Mouse (Mus musculus): ENCODE measurements around the gene Smpd2. TPM values are rescaled to one million over a fixed set of nuclear protein-coding genes. Genes with fewer than 3 reads are reported as not detected.

The Smpd2 gene
- polyA plus RNA-seq, 1 experiment: 41.5 TPM

- no peak for TF ChIP-seq CTCF (IDR thresholded peaks at IDR 0.05; ENCODE audit: borderline replicate concordance, extremely low read depth, insufficient read depth, insufficient read length)
- peak; percentile 96 for TF ChIP-seq POLR2A (IDR thresholded peaks at IDR 0.05; ENCODE audit: borderline replicate concordance, extremely low read depth, insufficient read depth, insufficient read length, poor library complexity, severe bottlenecking)
- DNase-seq (ENCODE audit: low read depth): peak; percentile 98
These were observed 28.9 kb upstream of the Smpd2 start, which contains the start of gene Cd164 for GRCm38 (mm10) chr10:41518981-41519618. TSS of gene Cd164 (plus strand) at chr10:41519414.

DNA sequence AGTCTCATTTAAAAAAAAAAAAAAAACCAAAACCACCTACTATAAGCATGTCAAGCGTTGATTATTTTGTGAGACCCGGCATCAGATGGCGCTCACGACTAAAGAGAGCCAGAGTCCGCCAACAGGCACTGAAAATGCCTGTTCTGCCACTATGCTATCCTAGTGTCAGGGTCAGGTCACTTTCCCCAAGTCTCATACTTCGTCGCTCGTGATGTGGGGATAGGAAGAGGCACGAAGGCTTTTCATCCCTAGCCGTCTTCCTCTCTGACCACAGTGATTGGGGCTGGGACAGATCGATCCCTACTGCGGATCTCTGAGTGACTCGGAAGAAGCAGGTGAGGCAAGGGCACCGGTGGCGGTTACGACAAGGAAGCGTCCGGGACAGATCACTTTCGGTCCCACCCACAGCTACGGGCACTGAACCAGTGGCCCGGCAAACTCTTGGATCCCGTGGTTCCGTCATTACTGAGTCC is 28.4 kb upstream of the Smpd2 start:
- DNase-seq (ENCODE audit: low read depth): peak; percentile 89
- peak; percentile 57; the same call in 1 of the 2 replicates for TF ChIP-seq CTCF (IDR thresholded peaks at IDR 0.05; ENCODE audit: borderline replicate concordance, extremely low read depth, insufficient read depth, insufficient read length)
- no peak for TF ChIP-seq POLR2A (IDR thresholded peaks at IDR 0.05; ENCODE audit: borderline replicate concordance, extremely low read depth, insufficient read depth, insufficient read length, poor library complexity, severe bottlenecking)

GRCm38 (mm10) chr10:41514921-41515320 is 24.8 kb upstream of the Smpd2 start:
- no peak for DNase-seq (ENCODE audit: low read depth)
- no peak for TF ChIP-seq CTCF (IDR thresholded peaks at IDR 0.05; ENCODE audit: borderline replicate concordance, extremely low read depth, insufficient read depth, insufficient read length)
- TF ChIP-seq POLR2A (IDR thresholded peaks at IDR 0.05; ENCODE audit: borderline replicate concordance, extremely low read depth, insufficient read depth, insufficient read length, poor library complexity, severe bottlenecking): no peak

DNA sequence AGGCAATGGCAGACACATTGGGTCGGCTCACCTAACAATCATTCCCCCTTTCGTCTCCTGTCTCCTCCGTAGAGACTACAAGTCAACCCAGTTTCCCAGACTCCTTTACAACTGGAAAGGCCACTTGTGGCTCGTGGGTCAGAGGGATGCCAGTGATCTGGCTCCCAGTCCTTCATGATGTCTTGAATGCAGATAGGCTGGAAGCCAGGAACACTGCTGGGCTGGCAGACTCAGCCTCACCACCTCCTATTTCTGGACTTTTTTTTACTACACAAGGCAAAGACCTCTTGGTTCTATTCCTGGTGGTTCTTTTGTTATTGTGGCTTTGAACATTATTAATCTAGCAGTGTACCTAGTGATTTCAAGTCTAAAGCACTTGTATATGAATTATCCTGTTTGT is 24.1 kb upstream of the Smpd2 start:
- TF ChIP-seq POLR2A (IDR thresholded peaks at IDR 0.05; ENCODE audit: borderline replicate concordance, extremely low read depth, insufficient read depth, insufficient read length, poor library complexity, severe bottlenecking) (no peak), CTCF (IDR thresholded peaks at IDR 0.05; ENCODE audit: borderline replicate concordance, extremely low read depth, insufficient read depth, insufficient read length) (no peak)

GRCm38 (mm10) chr10:41509160-41509559 is 19.0 kb upstream of the Smpd2 start:
- no peak for DNase-seq (ENCODE audit: low read depth)
- TF ChIP-seq CTCF (IDR thresholded peaks at IDR 0.05; ENCODE audit: borderline replicate concordance, extremely low read depth, insufficient read depth, insufficient read length) (peak; percentile 41; the same call in 1 of the 2 replicates), POLR2A (IDR thresholded peaks at IDR 0.05; ENCODE audit: borderline replicate concordance, extremely low read depth, insufficient read depth, insufficient read length, poor library complexity, severe bottlenecking) (no peak)

More for the DNA sequence above, 24.1 kb upstream of the Smpd2 start:
- no peak for DNase-seq (ENCODE audit: low read depth)

DNA sequence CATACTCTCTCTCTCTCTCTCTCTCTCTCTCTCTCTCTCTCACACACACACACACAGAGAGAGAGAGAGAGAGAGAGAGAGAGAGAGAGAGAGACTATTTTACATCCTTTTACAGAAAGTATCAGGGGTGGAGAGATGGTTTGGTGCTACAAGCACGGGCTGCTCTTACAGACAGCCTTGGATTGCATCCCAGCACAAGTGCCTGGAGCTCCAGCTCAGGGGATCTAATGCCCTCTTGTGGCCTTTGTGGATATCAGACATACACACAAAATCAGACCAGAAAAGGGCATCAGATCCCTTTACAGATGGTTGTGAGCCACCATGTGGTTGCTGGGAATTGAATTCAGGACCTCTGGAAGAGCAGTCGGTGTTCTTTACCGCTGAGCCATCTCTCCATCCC is 15.3 kb upstream of the Smpd2 start:
- DNase-seq (ENCODE audit: low read depth): peak; percentile 94
- peak; percentile 70 for TF ChIP-seq CTCF (IDR thresholded peaks at IDR 0.05; ENCODE audit: borderline replicate concordance, extremely low read depth, insufficient read depth, insufficient read length)

GRCm38 (mm10) chr10:41504996-41505395 is 14.8 kb upstream of the Smpd2 start:
- no peak for DNase-seq (ENCODE audit: low read depth)
- TF ChIP-seq POLR2A (IDR thresholded peaks at IDR 0.05; ENCODE audit: borderline replicate concordance, extremely low read depth, insufficient read depth, insufficient read length, poor library complexity, severe bottlenecking) (no peak), CTCF (IDR thresholded peaks at IDR 0.05; ENCODE audit: borderline replicate concordance, extremely low read depth, insufficient read depth, insufficient read length) (no peak)

GRCm38 (mm10) chr10:41500941-41501340 is 10.8 kb upstream of the Smpd2 start:
- DNase-seq (ENCODE audit: low read depth): peak; percentile 75
- TF ChIP-seq POLR2A (IDR thresholded peaks at IDR 0.05; ENCODE audit: borderline replicate concordance, extremely low read depth, insufficient read depth, insufficient read length, poor library complexity, severe bottlenecking) (no peak), CTCF (IDR thresholded peaks at IDR 0.05; ENCODE audit: borderline replicate concordance, extremely low read depth, insufficient read depth, insufficient read length) (no peak)

DNA sequence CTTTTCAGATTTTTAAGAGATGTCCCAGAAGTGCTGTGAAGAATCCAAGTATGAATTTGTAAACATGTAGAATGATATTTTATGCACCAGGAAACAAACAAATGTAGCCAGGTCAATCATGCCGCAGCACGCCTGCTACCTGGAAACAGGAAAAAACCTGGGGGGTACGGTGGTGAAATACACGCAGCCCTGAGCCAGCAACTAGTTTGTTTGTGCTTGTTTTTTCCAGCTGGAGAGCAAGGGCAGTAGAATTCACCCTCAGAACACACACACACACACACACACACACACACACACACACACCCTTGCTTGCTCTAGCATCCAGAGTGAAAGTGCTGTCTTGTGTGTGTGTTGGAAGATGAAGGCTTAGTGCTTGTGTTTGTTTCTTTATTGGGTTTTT is 942 bp upstream of the Smpd2 start:
- TF ChIP-seq CTCF (IDR thresholded peaks at IDR 0.05; ENCODE audit: borderline replicate concordance, extremely low read depth, insufficient read depth, insufficient read length) (no peak), POLR2A (IDR thresholded peaks at IDR 0.05; ENCODE audit: borderline replicate concordance, extremely low read depth, insufficient read depth, insufficient read length, poor library complexity, severe bottlenecking) (no peak)
- DNase-seq (ENCODE audit: low read depth): no peak

DNA sequence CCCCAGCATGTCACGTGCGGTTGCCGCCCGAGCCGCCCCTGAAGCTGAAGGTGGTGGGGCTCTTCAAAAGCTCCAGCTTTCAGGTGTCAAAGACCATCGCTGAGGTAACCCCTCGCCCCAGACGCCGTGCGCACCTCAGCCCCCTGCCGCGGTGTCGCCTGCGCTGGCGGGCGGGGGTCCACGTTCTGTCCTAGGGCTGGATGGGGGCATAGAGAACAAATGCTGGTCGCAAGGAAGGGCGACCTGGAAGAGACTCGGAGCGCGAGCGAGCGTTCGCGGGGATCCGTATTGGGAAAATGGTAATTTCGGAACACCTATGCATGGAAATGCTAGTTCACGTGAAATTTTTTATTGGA is 327 bp upstream of the Smpd2 start:
- DNase-seq (ENCODE audit: low read depth): no peak
- no peak for TF ChIP-seq POLR2A (IDR thresholded peaks at IDR 0.05; ENCODE audit: borderline replicate concordance, extremely low read depth, insufficient read depth, insufficient read length, poor library complexity, severe bottlenecking)
- TF ChIP-seq CTCF (IDR thresholded peaks at IDR 0.05; ENCODE audit: borderline replicate concordance, extremely low read depth, insufficient read depth, insufficient read length): no peak

GRCm38 (mm10) chr10:41489294-41489693 is 875 bp downstream of the Smpd2 start:
- TF ChIP-seq POLR2A (IDR thresholded peaks at IDR 0.05; ENCODE audit: borderline replicate concordance, extremely low read depth, insufficient read depth, insufficient read length, poor library complexity, severe bottlenecking) (no peak), CTCF (IDR thresholded peaks at IDR 0.05; ENCODE audit: borderline replicate concordance, extremely low read depth, insufficient read depth, insufficient read length) (no peak)

GRCm38 (mm10) chr10:41488877-41489276 is 1.3 kb downstream of the Smpd2 start:
- TF ChIP-seq POLR2A (IDR thresholded peaks at IDR 0.05; ENCODE audit: borderline replicate concordance, extremely low read depth, insufficient read depth, insufficient read length, poor library complexity, severe bottlenecking) (no peak), CTCF (IDR thresholded peaks at IDR 0.05; ENCODE audit: borderline replicate concordance, extremely low read depth, insufficient read depth, insufficient read length) (no peak)
- DNase-seq (ENCODE audit: low read depth): no peak

More at GRCm38 (mm10) chr10:41489294-41489693, 875 bp downstream of the Smpd2 start:
- DNase-seq (ENCODE audit: low read depth): no peak
